Mouse (Mus musculus) brown adipose tissue, adult 24 weeks (tissue): ENCODE results near the gene Adss. TPM values are rescaled to one million over a fixed set of nuclear protein-coding genes. Genes with fewer than 3 reads are reported as not detected.
"Not testable (repeated sequence)": the region's sequence is repeated elsewhere in the genome, so short reads cannot be mapped to it uniquely, and the experiment has no call there.

Experiments used
- H3K27ac ChIP-seq: fragments of 200-500 bp; replicated peaks from 2 replicates; pipeline ENCODE4 v1.5.1; 2012; ENCODE audit warnings: low read depth, mild to moderate bottlenecking, low read length
- H3K4me1 ChIP-seq: fragments of 200-500 bp; 2 replicates; pipeline ENCODE4 v1.6.1; 2012; ENCODE audit warnings: low read length, mixed read lengths; ENCODE audit not compliant: control insufficient read depth, insufficient read depth, insufficient read length
- H3K4me3 ChIP-seq: fragments of 200-500 bp; 2 replicates; pipeline ENCODE4 v1.5.1; 2012; ENCODE audit warnings: low read depth, mild to moderate bottlenecking, low read length, moderate library complexity; ENCODE audit not compliant: insufficient read depth
- polyA plus RNA-seq: library from polyadenylated mRNA; stranded (reverse); fragments of >200 nt; gene quantifications from 2 replicates; pipeline ENCODE4 v1.2.4, GENCODE M21; 2012; ENCODE audit not compliant: missing spikeins, insufficient read depth, insufficient read length

Gene Adss
- polyA plus RNA-seq, result 26.6 and 33.5 TPM in 2 replicates

- Histone ChIP-seq H3K4me1 (peaks cover 7% of the 10 kb centered on the region), H3K4me3 (peak within 1 kb of the TSS; percentile 87), H3K27ac (peak within 1 kb of the TSS; percentile 65)
Measured at GRCm38 (mm10) chr1:177796193-177796939, at the start of gene Adss. TSS of gene Adss (minus strand) at chr1:177796511.

GRCm38 (mm10) chr1:177845812-177846211, 49.5 kb upstream of the Adss start:
- H3K27ac ChIP-seq, H3K4me3 ChIP-seq: not testable (repeated sequence)

GRCm38 (mm10) chr1:177827776-177828175, 31.5 kb upstream of the Adss start:
- H3K4me3 ChIP-seq, H3K4me1 ChIP-seq, H3K27ac ChIP-seq: not testable (repeated sequence)

More at GRCm38 (mm10) chr1:177845812-177846211, 49.5 kb upstream of the Adss start:
- H3K4me1 ChIP-seq, result not testable (repeated sequence)

GRCm38 (mm10) chr1:177806772-177807171, 10.5 kb upstream of the Adss start:
- not testable (repeated sequence) for H3K4me1 ChIP-seq, H3K27ac ChIP-seq, H3K4me3 ChIP-seq

GRCm38 (mm10) chr1:177803511-177803910, 7.2 kb upstream of the Adss start:
- H3K4me3 ChIP-seq, result no peak overlapping the region
- H3K4me1 ChIP-seq, result no peaks in the 10 kb centered on the region
- H3K27ac ChIP-seq, result no peak overlapping the region

GRCm38 (mm10) chr1:177797151-177797755, 942 bp upstream of the Adss start:
- H3K4me3 ChIP-seq, result no peak overlapping the region
- H3K4me1 ChIP-seq, result peaks cover 7% of the 10 kb centered on the region
- H3K27ac ChIP-seq, result no peak overlapping the region

GRCm38 (mm10) chr1:177795421-177796192, 704 bp downstream of the Adss start:
- H3K4me1 ChIP-seq, result peaks cover 7% of the 10 kb centered on the region
- peak overlapping the region; percentile 65 for H3K27ac ChIP-seq
- H3K4me3 ChIP-seq, result peak overlapping the region; percentile 87

GRCm38 (mm10) chr1:177794866-177795265, 1.4 kb downstream of the Adss start:
- Histone ChIP-seq H3K4me1 (peaks cover 7% of the 10 kb centered on the region), H3K27ac (peak overlapping the region; percentile 32; the same call in 1 of the 2 replicates), H3K4me3 (peak overlapping the region; percentile 40)

- Histone ChIP-seq H3K27ac (no peak overlapping the region), H3K4me3 (no peak overlapping the region), H3K4me1 (peaks cover 7% of the 10 kb centered on the region)
Measured at GRCm38 (mm10) chr1:177792835-177793234, 3.5 kb downstream of the Adss start.

GRCm38 (mm10) chr1:177777397-177777796, 18.9 kb downstream of the Adss start:
- Histone ChIP-seq H3K4me1 (no peaks in the 10 kb centered on the region), H3K4me3 (no peak overlapping the region), H3K27ac (no peak overlapping the region)

GRCm38 (mm10) chr1:177768931-177769330, 27.4 kb downstream of the Adss start:
- H3K4me3 ChIP-seq, result no peak overlapping the region
- no peaks in the 10 kb centered on the region for H3K4me1 ChIP-seq
- no peak overlapping the region for H3K27ac ChIP-seq

GRCm38 (mm10) chr1:177757249-177757648, 39.1 kb downstream of the Adss start:
- Histone ChIP-seq H3K4me3 (no peak overlapping the region), H3K4me1 (no peaks in the 10 kb centered on the region), H3K27ac (no peak overlapping the region)

GRCm38 (mm10) chr1:177753496-177753895, 42.8 kb downstream of the Adss start:
- H3K4me1 ChIP-seq, result no peaks in the 10 kb centered on the region
- no peak overlapping the region for H3K27ac ChIP-seq
- H3K4me3 ChIP-seq, result no peak overlapping the region

- Histone ChIP-seq H3K4me1 (no peaks in the 10 kb centered on the region), H3K27ac (no peak overlapping the region), H3K4me3 (no peak overlapping the region)
Measured at GRCm38 (mm10) chr1:177747869-177748540, 48.3 kb downstream of the Adss start.
